Mouse (Mus musculus) midbrain, postnatal 0 days (tissue): ENCODE measurements around the gene Pon1. TPM values are rescaled to one million over a fixed set of nuclear protein-coding genes. Genes with fewer than 3 reads are reported as not detected.

Experiments
- ATAC-seq: fragments of 200-750 bp; cut with Nextera tagmentation; 2 replicates; pipeline ENCODE4 v1.8.0; 2017; ENCODE audit warnings: moderate number of reproducible peaks, mild to moderate bottlenecking, moderate TSS enrichment, moderate library complexity; ENCODE audit not compliant: low FRiP score
- DNase-seq: peaks from one replicate; pipeline ENCODE4 v3.0.0-alpha.2; 2015; ENCODE audit warnings: low spot score
- H3K27ac ChIP-seq: fragments of 300-500 bp; sonication (generic); 2 replicates; pipeline ENCODE4 v1.5.1; 2014; ENCODE audit warnings: low read depth, mild to moderate bottlenecking, low read length, mixed read lengths
- H3K27me3 ChIP-seq: fragments of 300-500 bp; sonication (generic); 2 replicates; pipeline ENCODE4 v1.6.1; 2014; ENCODE audit warnings: low read length, control low read depth, mixed read lengths; ENCODE audit not compliant: insufficient read depth
- H3K36me3 ChIP-seq: fragments of 300-500 bp; sonication (generic); 2 replicates; pipeline ENCODE4 v1.6.1; 2014; ENCODE audit warnings: low read length, control low read depth, mixed read lengths; ENCODE audit not compliant: insufficient read depth
- H3K4me1 ChIP-seq: fragments of 300-500 bp; sonication (generic); 2 replicates; pipeline ENCODE4 v1.6.1; 2014; ENCODE audit warnings: mild to moderate bottlenecking, control low read depth, antibody characterized with exemption, low read length, mixed read lengths; ENCODE audit not compliant: insufficient read depth
- H3K4me2 ChIP-seq: fragments of 300-500 bp; sonication (generic); 2 replicates; pipeline ENCODE4 v1.6.1; 2014; ENCODE audit warnings: low read depth, mild to moderate bottlenecking, low read length, mixed read lengths; ENCODE audit not compliant: poor library complexity, severe bottlenecking
- H3K4me3 ChIP-seq: fragments of 300-500 bp; sonication (generic); 2 replicates; pipeline ENCODE4 v1.5.1; 2014; ENCODE audit warnings: low read depth, mild to moderate bottlenecking, low read length, moderate library complexity
- H3K9ac ChIP-seq: fragments of 300-500 bp; sonication (generic); replicated peaks from 2 replicates; pipeline ENCODE4 v1.6.1; 2014; ENCODE audit warnings: mild to moderate bottlenecking, low read length, moderate library complexity, mixed read lengths; ENCODE audit not compliant: poor library complexity, severe bottlenecking
- H3K9me3 ChIP-seq: fragments of 300-500 bp; sonication (generic); 2 replicates; pipeline ENCODE4 v1.6.1; 2016; ENCODE audit warnings: low read length, control low read depth
- CTCF ChIP-seq: IDR thresholded peaks from 2 replicates; pipeline ENCODE4 v1.5.1; 2016; ENCODE audit warnings: antibody characterized with exemption, mild to moderate bottlenecking
- WGBS: fragments of 180-500 bp; shearing (Covaris S2); extraction: QIAGEN DNeasy Blood & Tissue Kit; methylation state at CpG from one replicate; pipeline ENCODE4 v1.1.7; 2014; 5-methylcytosine and 5-hydroxymethylcytosine counted together
- polyA plus RNA-seq: library from polyadenylated mRNA; unstranded; fragments of >200 nt; fragmentation: Nextera tagmentation; extraction: Ambion mirVana; gene quantifications from 2 replicates; pipeline ENCODE4 v1.2.1, GENCODE M21; 2015
- total RNA-seq: library from RNA; depleted of rRNA; stranded (reverse); fragments of >200 nt; gene quantifications from 2 replicates; pipeline ENCODE4 v1.2.3, GENCODE M21; 2014

The Pon1 gene
- total and polyA plus RNA-seq, 2 experiments from 2014 or later, result 1.2 TPM; not detected in 1

DNA sequence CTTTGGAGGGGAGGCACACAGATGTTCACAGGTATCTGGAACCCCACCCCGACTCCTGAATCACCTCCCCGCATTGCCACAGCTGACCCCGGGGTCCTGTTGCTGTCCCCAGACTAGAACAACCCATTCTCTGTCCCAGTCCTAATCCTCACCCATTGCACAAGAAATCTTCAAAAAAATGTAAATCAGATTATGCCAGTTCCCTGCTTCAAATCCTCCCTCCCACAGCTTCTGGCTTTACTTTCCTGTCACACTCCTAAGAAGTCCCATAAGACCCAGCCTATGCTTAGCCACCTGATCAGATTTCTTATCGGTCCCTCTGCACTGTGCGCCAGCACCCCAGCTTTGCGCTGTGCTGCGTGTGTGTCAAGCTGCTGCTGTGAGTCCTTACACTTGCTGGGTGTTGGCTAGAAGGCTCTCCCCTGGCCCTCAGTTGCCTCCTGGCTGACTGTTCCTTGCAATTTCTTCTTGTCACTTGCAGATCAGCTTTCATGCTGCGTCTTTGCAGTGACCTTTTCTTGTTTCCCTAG, 5.7 kb upstream of the Pon1 start:
- TF ChIP-seq CTCF, result no peak
- H3K4me1 ChIP-seq, result no peaks in the 10 kb centered on the region
- DNase-seq, result no peak
- H3K4me2 ChIP-seq, result no peak overlapping the region
- no peaks in the 10 kb centered on the region for H3K36me3 ChIP-seq
- H3K9ac ChIP-seq, result no peak overlapping the region
- no peaks in the 10 kb centered on the region for H3K27me3 ChIP-seq
- H3K4me3 ChIP-seq, result no peak overlapping the region
- 80% methylated on average over 8 of the region's 8 CpGs for WGBS
- no peak overlapping the region for H3K27ac ChIP-seq
- H3K9me3 ChIP-seq, result no peaks in the 10 kb centered on the region
- ATAC-seq, result no peak

DNA sequence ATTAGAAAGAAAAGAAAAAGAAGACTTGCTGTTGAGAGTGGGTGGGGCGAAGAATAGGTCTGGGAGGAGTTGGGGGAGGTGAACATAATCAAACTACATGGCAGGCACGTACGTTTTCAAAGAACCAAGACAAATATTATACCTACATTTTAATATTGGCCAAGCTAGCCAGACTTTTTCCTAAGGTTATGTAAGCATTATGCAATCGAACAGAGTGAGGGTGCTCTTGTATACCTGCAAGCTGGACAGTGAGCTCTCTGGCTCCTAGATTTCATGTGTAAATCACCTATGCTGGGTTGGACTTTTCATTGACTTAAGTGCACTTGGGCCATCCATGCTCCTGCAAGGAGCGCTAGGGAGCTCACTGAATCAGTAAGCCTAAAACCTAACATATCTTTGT, 4.8 kb upstream of the Pon1 start:
- Histone ChIP-seq H3K4me2 (no peak overlapping the region), H3K27ac (no peak overlapping the region), H3K9ac (no peak overlapping the region), H3K4me3 (no peak overlapping the region), H3K36me3 (no peaks in the 10 kb centered on the region), H3K9me3 (no peaks in the 10 kb centered on the region), H3K27me3 (no peaks in the 10 kb centered on the region), H3K4me1 (no peaks in the 10 kb centered on the region)
- TF ChIP-seq CTCF, result no peak
- no peak for ATAC-seq
- 94% methylated on average over 5 of the region's 5 CpGs for WGBS
- DNase-seq, result no peak

- no peaks in the 10 kb centered on the region for H3K27me3 ChIP-seq
- H3K4me2 ChIP-seq, result no peak overlapping the region
- ATAC-seq, result no peak
- H3K9ac ChIP-seq, result no peak overlapping the region
- WGBS, result 84% methylated on average over 4 of the region's 4 CpGs
- no peaks in the 10 kb centered on the region for H3K4me1 ChIP-seq
- TF ChIP-seq CTCF, result no peak
- H3K4me3 ChIP-seq, result no peak overlapping the region
- no peaks in the 10 kb centered on the region for H3K9me3 ChIP-seq
- H3K36me3 ChIP-seq, result no peaks in the 10 kb centered on the region
- DNase-seq, result no peak
- H3K27ac ChIP-seq, result no peak overlapping the region
These were observed 3.0 kb downstream of the Pon1 start for GRCm38 (mm10) chr6:5190761-5191160.

DNA sequence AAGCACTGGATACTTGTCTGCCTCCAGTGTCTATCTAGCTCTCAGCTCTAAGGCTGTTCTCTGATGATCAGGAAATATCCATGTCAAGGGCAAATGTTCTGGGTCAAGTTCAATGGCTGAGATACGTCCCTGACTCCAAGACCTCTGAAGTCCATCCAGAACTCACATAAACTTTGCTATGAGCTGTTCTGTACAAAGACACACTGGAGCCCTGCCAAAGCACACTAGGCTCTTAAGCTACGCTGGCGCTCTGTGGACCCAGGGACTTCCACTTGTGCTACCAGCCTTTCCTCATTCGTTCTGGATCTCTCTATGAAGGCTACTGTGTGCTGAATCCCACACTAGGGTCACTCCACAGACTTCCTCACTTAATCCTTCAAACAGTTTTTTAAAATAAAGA, 4.2 kb downstream of the Pon1 start:
- H3K9me3 ChIP-seq, result no peaks in the 10 kb centered on the region
- WGBS, result 54% methylated on average over 4 of the region's 4 CpGs
- ATAC-seq (no peak), DNase-seq (no peak)
- H3K4me3 ChIP-seq, result no peak overlapping the region
- H3K4me1 ChIP-seq, result no peaks in the 10 kb centered on the region
- no peaks in the 10 kb centered on the region for H3K36me3 ChIP-seq
- TF ChIP-seq CTCF, result no peak
- no peak overlapping the region for H3K27ac ChIP-seq
- H3K27me3 ChIP-seq, result no peaks in the 10 kb centered on the region
- no peak overlapping the region for H3K4me2 ChIP-seq
- H3K9ac ChIP-seq, result no peak overlapping the region

GRCm38 (mm10) chr6:5188938-5189337, 4.8 kb downstream of the Pon1 start:
- DNase-seq (no peak), ATAC-seq (no peak)
- Histone ChIP-seq H3K36me3 (no peaks in the 10 kb centered on the region), H3K4me2 (no peak overlapping the region), H3K9ac (no peak overlapping the region), H3K4me3 (no peak overlapping the region), H3K27ac (no peak overlapping the region), H3K27me3 (no peaks in the 10 kb centered on the region), H3K4me1 (no peaks in the 10 kb centered on the region), H3K9me3 (no peaks in the 10 kb centered on the region)
- WGBS, result 84% methylated on average over 6 of the region's 6 CpGs
- no peak for TF ChIP-seq CTCF

- no peaks in the 10 kb centered on the region for H3K9me3 ChIP-seq
- no peak overlapping the region for H3K4me3 ChIP-seq
- WGBS, result 85% methylated on average over 5 of the region's 5 CpGs
- H3K9ac ChIP-seq, result no peak overlapping the region
- ATAC-seq (no peak), DNase-seq (no peak)
- no peaks in the 10 kb centered on the region for H3K36me3 ChIP-seq
- no peak overlapping the region for H3K27ac ChIP-seq
- H3K4me2 ChIP-seq, result no peak overlapping the region
- no peaks in the 10 kb centered on the region for H3K27me3 ChIP-seq
- TF ChIP-seq CTCF, result no peak
- H3K4me1 ChIP-seq, result no peaks in the 10 kb centered on the region
These were observed 5.7 kb downstream of the Pon1 start for GRCm38 (mm10) chr6:5188036-5188435.
